Mouse (Mus musculus): ENCODE results near the gene Smarcal1.

Smarcal1 gene

GRCm38 (mm10) chr1:72582947-72583731 is at the start of gene Smarcal1:
Gene Smarcal1, plus strand, starts transcription at chr1:72583251.
- DNase-seq (ENCODE audit: low read depth in 1 of 2, low spot score in 2 of 2), result peak; percentile 90 to 91

GRCm38 (mm10) chr1:72533439-72533838 is 49.6 kb upstream of the Smarcal1 start:
- no peak for DNase-seq (ENCODE audit: low read depth in 1 of 2, low spot score in 2 of 2)

GRCm38 (mm10) chr1:72535725-72536571 is 47.1 kb upstream of the Smarcal1 start:
- no peak for DNase-seq (ENCODE audit: low read depth in 1 of 2, low spot score in 2 of 2)

GRCm38 (mm10) chr1:72536611-72537351 is 46.3 kb upstream of the Smarcal1 start, which contains the start of gene March4:
Gene March4, minus strand, starts transcription at chr1:72536930.
- DNase-seq (ENCODE audit: low read depth in 1 of 2, low spot score in 2 of 2), result no peak

- DNase-seq (ENCODE audit: low read depth in 1 of 2, low spot score in 2 of 2), result no peak
Observed at GRCm38 (mm10) chr1:72538266-72538665, 44.8 kb upstream of the Smarcal1 start.

DNA sequence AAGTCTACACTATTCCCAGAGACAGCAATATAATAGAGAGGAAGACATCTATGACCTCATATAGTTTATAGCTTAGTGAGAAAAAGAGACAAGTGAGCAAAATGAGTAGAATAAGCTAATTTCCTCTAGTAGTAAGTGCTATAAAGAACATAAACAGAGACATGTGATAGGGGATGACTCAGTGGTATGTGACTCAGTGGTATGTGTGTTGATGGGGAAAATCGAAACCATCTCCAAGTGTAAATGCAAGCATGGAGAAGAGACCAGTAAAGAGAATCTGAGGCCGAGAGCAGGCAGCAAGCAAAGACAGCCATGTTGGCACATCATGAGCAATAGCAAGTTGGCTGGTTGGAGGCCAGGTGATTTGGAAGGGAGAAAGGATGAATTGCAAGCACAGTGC is 32.7 kb upstream of the Smarcal1 start:
- DNase-seq (ENCODE audit: low read depth in 1 of 2, low spot score in 2 of 2), result no peak

DNA sequence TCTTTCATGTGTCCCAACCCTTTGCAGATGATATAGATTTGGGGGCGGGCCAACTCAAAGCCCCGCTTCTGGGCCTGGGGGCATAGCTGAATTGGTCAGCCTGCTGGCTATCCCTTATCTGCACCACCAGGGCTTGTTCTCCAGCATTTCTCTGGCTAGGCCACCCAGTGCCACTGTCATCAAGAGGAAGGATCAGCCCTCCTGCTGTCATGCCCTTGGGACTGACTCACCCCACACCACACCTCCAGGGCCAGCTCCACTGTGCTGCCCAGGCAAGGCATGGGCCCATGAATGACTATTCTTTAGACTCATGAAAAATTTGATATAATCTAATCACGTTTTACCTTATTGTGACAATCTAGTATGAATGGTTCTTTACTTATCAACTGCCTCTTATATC is 26.6 kb upstream of the Smarcal1 start:
- no peak for DNase-seq (ENCODE audit: low read depth in 1 of 2, low spot score in 2 of 2)

- DNase-seq (ENCODE audit: low read depth in 1 of 2, low spot score in 2 of 2), result no peak
Observed at GRCm38 (mm10) chr1:72558625-72559024, 24.4 kb upstream of the Smarcal1 start.

DNA sequence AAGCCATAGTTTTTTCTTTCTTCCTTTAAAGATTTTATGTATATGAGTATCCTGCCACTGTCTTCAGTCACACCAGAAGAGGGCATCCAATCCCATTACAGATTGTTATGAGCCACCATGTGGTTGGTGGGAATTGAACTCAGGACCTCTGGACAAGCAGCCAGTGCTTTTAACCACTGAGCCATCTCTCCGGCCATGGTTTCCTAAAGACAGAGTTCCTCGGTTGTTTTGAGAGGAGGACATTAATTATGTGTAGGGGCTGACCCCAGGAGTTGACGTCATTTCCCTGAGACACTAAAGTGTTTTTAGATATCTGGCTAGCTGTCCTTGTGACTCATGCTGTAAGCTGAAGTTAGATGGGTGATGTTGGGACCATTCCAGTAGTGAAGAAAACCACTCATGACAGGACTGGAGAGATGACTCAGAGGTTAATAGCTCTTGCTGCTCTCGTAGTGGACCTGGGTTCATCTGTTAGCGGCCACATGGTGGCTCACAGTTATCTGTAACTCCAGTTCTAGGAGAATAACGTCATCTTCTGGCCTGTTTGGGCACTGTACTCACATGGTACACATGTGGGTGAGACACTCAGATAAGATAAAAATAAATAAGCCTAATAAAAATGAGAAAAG is 18.6 kb upstream of the Smarcal1 start:
- no peak for DNase-seq (ENCODE audit: low read depth in 1 of 2, low spot score in 2 of 2)

DNA sequence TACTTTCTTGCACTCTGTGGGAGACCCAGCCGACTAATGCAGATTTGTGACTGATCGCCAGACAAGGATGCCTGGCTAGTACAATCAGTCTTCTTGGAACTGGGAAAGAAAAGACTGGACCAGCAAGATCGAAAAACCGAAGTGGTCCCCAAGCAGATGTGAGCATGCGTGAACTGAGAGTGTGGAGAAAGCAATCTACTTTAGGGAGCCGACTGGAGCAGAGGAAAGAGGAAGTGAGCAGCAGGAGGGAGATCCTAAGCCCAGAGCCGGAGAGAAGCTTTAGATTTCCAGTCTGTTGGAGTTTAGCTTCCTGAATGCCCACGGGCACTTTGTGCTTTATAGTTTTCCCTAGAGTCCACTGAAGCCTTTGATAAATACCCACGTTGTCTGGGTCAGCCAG is 16.0 kb upstream of the Smarcal1 start:
- DNase-seq (ENCODE audit: low read depth in 1 of 2, low spot score in 2 of 2), result no peak

- no peak for DNase-seq (ENCODE audit: low read depth in 1 of 2, low spot score in 2 of 2)
Observed at GRCm38 (mm10) chr1:72568725-72569124, 14.3 kb upstream of the Smarcal1 start.

- DNase-seq (ENCODE audit: low read depth in 1 of 2, low spot score in 2 of 2), result no peak
Observed at GRCm38 (mm10) chr1:72574047-72574446, 9.0 kb upstream of the Smarcal1 start.

GRCm38 (mm10) chr1:72574608-72575007 is 8.4 kb upstream of the Smarcal1 start:
- DNase-seq (ENCODE audit: low read depth in 1 of 2, low spot score in 2 of 2), result no peak

- DNase-seq (ENCODE audit: low read depth in 1 of 2, low spot score in 2 of 2), result no peak
Observed at GRCm38 (mm10) chr1:72575121-72575520, 7.9 kb upstream of the Smarcal1 start.

GRCm38 (mm10) chr1:72577481-72577922 is 5.5 kb upstream of the Smarcal1 start:
- no peak for DNase-seq (ENCODE audit: low read depth in 1 of 2, low spot score in 2 of 2)

DNA sequence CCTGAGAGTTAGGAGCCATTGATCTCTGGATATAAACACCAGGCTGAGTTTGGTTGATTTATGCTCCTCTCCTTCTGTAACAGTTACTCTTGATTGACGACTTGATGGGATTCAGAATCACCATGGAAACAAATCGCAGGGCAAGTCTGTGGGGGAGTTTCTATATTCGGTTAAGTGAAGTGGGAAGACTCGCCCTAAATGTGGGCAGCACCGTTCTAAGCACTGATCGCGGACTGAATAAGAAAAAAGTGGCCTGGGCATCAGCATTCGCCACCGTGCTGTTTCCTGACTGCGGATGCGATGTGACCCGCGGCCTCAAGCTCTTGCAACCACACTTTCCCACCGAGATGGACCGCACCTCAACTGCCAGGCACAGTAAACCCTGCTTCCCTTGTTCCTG is 4.7 kb upstream of the Smarcal1 start:
- no peak for DNase-seq (ENCODE audit: low read depth in 1 of 2, low spot score in 2 of 2)

DNA sequence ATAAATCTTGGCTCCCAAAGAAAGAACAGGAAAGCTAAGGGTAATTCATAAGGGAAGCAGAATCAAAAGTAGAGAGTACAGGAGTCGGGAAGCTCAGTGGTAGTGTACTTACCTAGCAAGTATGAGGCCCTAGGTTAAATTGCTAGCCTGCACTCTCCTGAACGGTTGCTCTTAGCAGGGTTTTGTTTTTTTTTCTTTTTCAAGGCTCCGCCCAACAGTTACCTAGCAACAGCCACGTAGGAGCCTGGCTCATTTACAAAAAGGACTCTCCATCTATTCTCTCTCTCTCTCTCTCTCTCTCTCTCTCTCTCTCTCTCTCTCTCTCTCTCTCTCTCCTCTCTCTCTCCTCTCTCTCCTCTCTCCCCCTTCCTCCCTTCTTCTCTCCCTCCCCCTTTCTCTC is 4.2 kb upstream of the Smarcal1 start:
- DNase-seq (ENCODE audit: low read depth in 1 of 2, low spot score in 2 of 2), result no peak

DNA sequence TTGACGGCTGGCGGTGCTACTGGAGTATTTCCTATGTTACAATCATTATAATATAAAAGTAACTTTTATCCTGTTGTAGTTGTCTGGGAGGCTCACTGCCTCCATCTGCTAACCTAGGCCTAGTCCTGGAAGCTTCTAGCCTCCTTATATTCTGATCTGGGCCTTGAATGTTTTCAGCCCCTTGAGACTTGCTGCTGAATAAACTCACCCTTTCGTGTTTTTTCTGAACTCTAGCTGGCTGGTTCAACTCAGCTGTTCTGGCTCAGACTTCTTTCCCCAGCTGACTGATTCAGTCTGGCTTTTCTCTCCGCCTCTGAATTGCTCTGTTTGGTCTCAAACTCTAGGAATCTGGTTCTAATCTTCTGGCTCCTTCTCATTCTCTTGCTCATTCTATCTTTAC is 855 bp downstream of the Smarcal1 start:
- DNase-seq (ENCODE audit: low read depth in 1 of 2, low spot score in 2 of 2), result no peak

DNA sequence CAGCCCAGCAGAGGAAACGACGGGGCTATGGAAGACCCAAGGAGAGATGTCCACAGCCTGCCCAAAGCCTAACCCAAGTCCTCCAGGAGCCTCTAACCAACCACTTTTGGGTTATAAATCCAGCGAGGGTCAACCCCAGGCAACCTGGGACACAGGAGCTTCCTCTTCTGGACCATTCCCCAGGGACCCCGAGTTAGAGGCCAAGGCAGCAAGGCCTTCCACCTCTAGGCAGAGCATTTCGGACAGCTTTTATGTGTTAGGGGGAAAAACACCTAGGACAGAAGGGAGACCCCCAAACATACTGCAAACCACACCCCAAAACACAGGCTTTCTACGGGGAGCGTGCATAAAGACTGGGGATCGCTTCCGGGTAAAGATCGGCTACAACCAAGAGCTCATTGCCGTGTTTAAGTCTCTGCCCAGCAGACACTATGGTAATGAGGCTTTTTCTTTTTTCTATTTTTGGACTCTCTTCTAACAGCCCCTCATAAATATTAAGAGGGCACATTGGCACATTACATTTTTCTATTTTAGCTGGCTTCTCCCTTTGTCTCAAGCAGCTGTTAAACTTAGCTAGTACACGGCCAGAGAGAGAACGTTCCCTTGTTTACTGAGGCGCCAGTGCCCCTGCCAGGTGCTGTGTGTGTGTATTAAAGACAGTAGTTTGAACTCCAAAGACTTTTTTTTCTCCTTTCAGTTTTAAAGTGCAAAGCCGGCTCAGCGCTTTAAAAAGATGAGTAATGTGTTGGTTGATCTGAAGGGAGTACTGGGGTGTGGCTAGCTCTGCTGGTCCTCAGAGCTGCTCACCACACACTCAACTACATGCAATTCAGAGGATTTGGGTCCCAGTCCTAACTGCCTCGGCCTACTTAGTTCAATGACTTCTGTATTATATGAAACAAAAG is 3.2 kb downstream of the Smarcal1 start:
- no peak for DNase-seq (ENCODE audit: low read depth in 1 of 2, low spot score in 2 of 2)

GRCm38 (mm10) chr1:72587532-72587931 is 4.5 kb downstream of the Smarcal1 start:
- no peak for DNase-seq (ENCODE audit: low read depth in 1 of 2, low spot score in 2 of 2)
